Comparison of ENCODE assay signal across 21 mouse cellular contexts in genomic region chr10:42593201-42593600, GRCm38 (mm10). TPM values are rescaled to one million over a fixed set of nuclear protein-coding genes. Genes with fewer than 3 reads are reported as not detected.
"Had no signal": no experiment of that assay in that cellular context is flagged by ENCODE, and none has a peak within 500 bp of the region (broad histone marks: within the 10 kb centered on the region; RNA-seq: fewer than 3 reads in every experiment).

No protein-coding gene starts in this region.

- H3K9me3 ChIP-seq: liver, embryonic 15.5 days; lung, embryonic 15.5 days; midbrain, embryonic 12.5 days; midbrain, embryonic 15.5 days; stomach, embryonic 15.5 days had no signal

- H3K4me2 ChIP-seq: liver, embryonic 15.5 days; lung, embryonic 15.5 days; midbrain, embryonic 15.5 days; neural tube, embryonic 13.5 days; stomach, embryonic 15.5 days had no signal

- ATAC-seq: liver, postnatal 0 days; lung, postnatal 0 days had no signal

- H3K4me3 ChIP-seq: liver, embryonic 15.5 days; lung, embryonic 15.5 days; megakaryocyte, embryonic 14.5 days; midbrain, embryonic 15.5 days; neural tube, embryonic 13.5 days; stomach, embryonic 15.5 days had no signal

- H3K36me3 ChIP-seq: liver, embryonic 15.5 days; lung, embryonic 15.5 days; midbrain, embryonic 12.5 days; midbrain, embryonic 15.5 days; neural tube, embryonic 13.5 days; stomach, embryonic 15.5 days had no signal

- DNase-seq: liver, postnatal 0 days; lung, adult 2 months; lung, postnatal 14 days; lung, postnatal 36 days; right cerebral cortex, postnatal 14 days; thymus, adult 2 months; thymus, postnatal 25 days; thymus, postnatal 4 days had no signal

- H3K27ac ChIP-seq: liver, embryonic 15.5 days; lung, embryonic 15.5 days; macrophage; midbrain, embryonic 12.5 days; midbrain, embryonic 15.5 days; neural tube, embryonic 13.5 days; stomach, embryonic 15.5 days; stomach, postnatal 0 days had no signal

- H3K9ac ChIP-seq: liver, embryonic 15.5 days; liver, postnatal 0 days; lung, embryonic 15.5 days; midbrain, embryonic 15.5 days; neural tube, embryonic 13.5 days; stomach, embryonic 15.5 days had no signal

RNA-seq across cellular contexts. Expression of gene Nr2e1, which starts 9.8 kb away (rescaled TPM):
- polyA plus RNA-seq: liver, embryonic 15.5 days; liver, postnatal 0 days; lung, adult 2 months; lung, embryonic 15.5 days; lung, postnatal 0 days; macrophage; neural tube, embryonic 11.5 days; neural tube, embryonic 13.5 days; spleen, adult 2 months; stomach, postnatal 0 days; thymus, adult 2 months; urinary bladder, adult 2 months had no signal
